Mouse (Mus musculus): ENCODE results near the gene Slc25a48. TPM values are rescaled to one million over a fixed set of nuclear protein-coding genes. Genes with fewer than 3 reads are reported as not detected.

The Slc25a48 gene
- total RNA-seq (2021), result under 1 TPM in 1 of 2 experiments, not detected in 1; 0.08 TPM

DNA sequence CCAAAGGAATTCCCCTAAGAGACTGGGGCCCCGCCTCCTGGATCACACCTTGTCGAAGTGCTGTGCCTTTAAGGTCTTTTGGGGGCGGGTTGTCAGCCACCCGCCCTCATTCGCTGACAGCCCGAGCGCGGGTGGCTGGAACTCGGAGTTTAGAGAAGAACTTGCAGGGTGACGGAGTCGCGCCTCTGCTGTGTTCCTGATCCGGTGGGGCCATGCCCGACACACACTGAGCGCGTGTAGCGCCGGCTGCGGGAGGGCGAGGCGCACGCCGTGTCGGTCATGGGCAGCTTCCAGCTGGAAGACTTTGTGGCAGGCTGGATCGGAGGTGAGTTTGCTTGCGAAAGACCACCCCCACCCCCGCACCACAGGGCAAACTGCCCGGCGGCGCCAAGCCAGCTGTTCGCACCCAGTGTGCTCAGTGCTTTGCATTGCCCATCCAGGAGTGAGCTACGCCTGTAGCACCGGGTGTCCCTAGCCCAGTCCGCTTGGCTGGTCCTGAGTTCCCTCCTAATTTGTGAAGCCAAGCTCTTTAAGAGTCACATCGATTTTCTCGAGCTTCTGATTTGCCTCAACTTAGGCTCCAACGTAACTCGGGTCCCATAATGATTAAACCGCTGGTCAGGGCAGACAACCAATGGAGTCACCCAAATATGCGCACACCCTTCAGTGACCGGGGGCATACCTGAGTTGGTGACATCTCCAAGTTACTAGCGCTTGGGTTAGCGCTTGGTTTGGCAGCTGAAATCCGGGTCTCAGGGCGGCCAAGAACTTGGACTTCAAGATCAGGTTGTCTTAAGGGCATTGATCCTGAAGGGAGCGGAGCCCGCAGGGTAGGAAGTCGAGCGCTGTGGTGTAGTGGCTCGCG is at the start of gene Slc25a48:
TSS of gene Slc25a48 (plus strand) at position 145 of the 865 bp plus-strand sequence.
- intact Hi-C loops (cut with DNase I), result no loop called here
- no peak for DNase-seq (ENCODE audit: low spot score)

DNA sequence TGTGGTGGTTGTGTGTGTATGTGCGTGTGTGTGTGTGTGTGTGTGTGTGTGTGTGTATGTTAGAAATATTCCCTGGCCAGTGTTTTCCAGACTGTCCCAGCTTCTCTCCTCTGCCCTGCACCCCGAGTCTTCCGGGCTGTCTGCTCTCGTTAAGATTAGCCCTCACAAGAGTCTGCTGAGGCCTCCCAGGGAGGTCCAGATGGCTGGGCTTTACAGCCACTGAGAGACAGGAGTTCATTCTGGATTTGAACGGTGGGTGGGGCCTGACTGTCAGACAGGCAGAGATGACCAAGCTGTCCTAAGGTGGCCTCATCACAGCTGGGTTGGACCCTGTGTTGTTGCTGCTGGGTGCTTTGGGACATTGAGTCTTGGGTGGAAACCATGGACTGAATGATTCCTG is 40.6 kb upstream of the Slc25a48 start:
- no peak for DNase-seq (ENCODE audit: low spot score)
- intact Hi-C loops (cut with DNase I), result no loop called here

DNA sequence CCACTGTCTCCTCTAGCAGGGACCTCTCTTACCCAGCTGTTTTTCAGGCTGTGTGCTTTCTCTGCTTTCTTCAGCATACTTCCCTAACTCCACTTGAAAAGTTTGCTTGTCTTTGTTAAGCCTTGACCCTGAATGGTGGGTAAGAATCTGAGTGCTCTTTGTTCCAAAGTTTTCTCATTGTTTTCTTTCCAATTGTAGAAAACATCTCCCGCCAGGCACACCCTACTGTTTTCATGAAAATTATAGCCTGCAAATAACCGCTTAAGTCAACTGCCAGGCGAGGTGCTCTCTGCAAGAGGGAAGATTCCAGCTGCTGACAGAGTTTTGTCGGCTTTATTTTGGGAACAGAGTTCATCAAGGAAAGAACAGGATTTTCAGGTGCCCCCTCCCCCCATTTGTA is 37.0 kb upstream of the Slc25a48 start:
- DNase-seq (ENCODE audit: low spot score), result no peak
- intact Hi-C loops (cut with DNase I), result no loop called here

DNA sequence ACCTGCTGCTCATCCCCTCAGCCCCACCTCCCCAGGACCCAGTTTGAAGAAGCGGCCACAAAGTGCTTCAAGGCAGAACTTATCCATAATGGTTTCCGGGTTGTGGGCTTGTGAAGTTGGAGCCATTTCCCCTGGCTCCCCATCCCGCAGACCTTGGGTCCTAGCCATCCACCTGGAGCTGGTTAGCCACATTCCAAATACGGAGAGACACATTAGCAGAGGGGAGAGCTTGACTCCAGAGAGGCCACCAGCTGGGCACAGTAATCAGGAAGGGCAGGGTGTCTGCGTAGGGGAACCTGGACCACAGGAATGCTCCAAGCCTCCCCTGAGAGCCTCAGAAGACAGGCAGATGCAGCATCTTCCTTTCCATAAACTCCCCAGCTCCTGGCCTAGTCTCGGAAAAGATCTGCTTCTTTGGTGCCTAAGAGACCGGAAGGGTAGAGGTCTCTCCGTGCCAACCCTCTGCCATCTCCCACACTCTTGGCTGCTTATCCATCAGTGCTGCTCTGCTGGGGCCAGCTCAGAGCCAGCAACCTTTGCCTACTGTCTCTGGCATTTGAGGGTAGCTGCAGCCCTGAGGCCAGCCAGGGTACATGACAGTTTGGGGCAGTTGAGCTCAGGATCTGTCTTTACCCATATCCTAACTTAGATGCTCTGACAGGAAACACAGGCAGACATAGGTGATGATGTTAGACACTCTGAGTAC is 34.6 kb upstream of the Slc25a48 start:
- no peak for DNase-seq (ENCODE audit: low spot score)
- intact Hi-C loops (cut with DNase I), result no loop called here

DNA sequence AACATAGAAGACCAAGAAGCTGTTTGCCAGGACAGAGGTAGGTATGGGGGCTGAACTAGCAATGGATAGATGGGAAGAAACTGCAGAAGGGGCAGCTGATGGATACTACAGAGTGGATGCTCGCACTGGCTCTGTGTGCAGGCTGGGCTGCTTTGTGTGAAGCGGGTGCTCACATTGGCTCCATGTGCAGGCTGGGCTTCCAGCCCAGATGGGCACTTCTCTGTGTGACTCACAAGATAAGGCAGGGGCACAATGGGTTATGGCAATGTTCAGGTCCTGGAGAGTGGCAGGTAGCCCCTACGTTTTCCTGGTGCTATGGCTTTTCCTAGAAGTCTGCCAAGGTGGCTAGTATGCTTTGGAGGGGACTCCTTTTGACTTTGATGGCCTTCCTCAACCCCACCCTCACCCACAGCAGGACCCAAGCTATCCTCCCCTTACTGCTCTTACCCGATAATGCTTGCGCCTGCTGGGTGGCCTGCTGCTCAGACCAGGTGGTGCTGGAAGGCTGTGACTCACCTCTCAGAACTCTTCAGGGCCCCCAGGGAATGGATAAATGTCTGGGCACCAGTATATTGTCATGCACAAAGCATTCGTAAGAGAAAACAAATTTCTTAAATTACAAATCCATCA is 33.5 kb upstream of the Slc25a48 start:
- intact Hi-C loops (cut with DNase I), result no loop called here
- DNase-seq (ENCODE audit: low spot score), result no peak

DNA sequence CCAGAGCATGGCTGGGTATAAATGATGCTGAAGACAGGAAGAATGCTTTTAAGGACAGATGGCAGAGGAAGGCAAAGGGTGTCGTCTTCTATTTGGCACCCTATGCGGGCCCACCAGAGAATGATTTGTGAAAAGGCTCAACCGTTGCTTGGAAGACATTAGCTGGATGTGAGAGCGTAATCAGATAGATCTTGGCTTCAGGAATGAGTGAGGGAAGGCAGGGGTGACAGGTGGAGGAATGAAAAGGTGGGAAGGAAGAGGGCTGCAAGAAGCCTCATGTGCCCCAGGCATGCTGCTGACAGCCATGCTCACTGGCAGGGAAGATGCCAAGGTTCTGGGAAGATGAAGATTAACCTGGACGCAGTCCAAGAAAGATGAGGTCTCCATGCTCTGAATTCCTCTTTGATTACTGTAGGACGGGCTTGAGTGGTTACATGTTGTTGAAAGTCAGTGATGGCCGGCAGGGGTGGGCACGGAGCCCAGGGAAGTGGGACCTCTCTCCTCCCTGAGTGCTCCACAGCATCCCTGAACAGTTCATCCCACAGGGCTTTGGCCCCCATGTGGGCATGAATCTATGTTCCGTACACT is 25.8 kb upstream of the Slc25a48 start:
- no peak for DNase-seq (ENCODE audit: low spot score)
- intact Hi-C loops (cut with DNase I), result no loop called here

DNA sequence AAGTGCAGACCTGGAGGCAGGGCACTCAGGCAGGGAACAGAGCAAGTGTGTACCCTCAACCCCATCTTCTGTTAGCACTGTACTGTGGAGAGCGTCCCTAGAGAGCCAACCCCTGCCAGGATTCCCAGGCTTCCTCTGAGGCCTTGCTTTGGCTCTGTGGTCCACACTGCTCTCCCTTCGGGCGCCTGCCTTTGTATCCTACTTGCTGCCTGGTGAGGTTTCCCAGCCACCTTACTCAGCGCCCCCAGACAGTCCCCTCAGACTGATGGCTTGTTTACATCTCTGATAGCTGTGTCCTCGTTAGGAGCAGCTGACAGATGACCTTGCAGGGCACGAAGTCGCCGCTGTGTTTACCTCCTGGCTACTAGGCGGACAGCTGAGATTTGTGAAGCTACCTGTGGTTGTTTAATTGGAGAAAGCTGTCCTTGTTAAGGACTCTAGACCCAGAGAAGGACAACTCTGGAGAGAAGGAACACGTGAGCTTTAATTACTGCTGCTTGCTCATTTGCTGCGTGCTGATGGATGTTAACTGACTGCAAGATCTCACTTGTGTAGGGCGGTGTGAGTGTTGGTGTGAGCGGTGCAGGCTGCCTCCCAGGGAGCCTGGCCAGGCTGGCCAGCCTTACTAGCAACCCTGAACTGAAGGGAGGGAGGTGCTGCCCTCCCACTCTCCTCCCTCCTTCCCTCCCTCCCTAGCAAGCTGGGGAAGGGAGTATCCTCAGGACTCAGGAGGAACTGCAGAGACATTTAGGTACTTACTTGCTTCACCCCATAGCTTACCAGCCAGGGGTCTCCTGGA is 19.3 kb upstream of the Slc25a48 start:
- intact Hi-C loops (cut with DNase I), result no loop called here
- no peak for DNase-seq (ENCODE audit: low spot score)

DNA sequence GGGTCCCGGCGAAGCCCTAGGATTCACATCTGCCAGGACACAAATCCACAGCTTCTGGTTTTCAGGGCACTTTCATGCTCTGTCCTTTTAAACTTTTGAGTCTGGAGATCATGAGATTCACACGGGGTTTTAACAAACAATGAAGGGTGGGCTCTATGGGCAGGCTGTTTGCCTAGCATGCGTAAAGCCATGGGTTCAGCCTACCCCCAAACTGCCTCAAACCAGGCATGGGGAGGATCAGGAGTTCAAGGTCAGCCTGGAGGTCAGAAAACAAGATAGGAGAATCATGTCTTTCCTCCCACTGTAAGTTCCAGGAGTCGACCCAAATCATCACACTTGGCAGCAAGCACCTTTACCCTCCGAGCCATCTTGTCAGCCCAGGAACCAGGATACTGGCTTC is 18.6 kb upstream of the Slc25a48 start:
- intact Hi-C loops (cut with DNase I), result no loop called here
- no peak for DNase-seq (ENCODE audit: low spot score)

DNA sequence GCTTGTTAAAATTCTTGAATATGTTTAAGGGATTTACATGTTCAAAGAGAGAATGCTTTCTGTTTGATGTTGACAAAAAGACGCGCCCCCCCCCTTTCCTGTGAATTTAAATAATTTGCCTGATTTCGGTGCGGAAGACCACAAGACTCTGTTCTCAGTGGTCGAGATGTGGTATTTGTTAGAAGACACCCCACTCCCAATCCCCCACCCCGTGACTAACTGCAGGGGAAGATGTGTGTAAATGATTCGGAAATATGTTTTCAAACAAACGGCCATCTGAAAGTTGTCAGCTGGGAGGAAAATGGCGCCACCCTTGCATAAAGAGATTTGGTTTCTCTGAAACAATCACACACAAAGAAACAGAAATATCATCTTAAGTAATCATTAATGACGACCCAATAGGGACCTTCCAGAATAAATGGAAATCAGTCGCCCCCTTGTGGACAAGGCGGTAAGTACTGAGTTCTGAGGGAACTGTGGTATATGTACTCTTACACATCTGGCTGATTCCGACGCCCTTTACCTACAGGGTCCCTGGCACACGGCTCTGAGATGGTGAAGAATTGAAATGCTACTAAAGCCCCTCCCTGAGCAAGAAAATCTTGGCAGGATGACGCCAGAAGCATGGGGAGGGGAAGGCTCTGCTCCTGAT is 16.0 kb upstream of the Slc25a48 start:
- intact Hi-C loops (cut with DNase I), result loop anchor here (5.0 kb wide), 1 partner anchor 95 kb away; no protein-coding TSS in a partner anchor
- no peak for DNase-seq (ENCODE audit: low spot score)

DNA sequence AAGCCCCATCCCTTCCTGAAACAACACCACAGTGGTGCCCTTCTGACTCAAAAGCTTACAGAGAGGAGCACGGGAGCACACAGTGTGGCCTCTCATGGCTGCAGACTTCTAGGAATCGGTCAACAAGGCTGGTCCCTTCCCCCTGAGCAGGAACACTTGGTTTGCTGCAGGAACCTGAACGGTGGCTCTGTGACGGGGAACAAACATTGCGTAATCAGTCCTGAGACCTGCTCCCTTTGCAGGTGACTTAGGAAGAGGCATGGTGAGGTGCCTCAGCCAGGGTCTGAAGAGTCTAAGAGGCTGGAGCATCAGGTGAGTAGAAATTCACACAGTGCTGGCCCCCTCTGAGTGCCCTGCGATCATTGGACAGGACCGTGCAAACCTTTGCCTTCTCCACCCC is 12.2 kb upstream of the Slc25a48 start:
- no peak for DNase-seq (ENCODE audit: low spot score)
- intact Hi-C loops (cut with DNase I), result loop anchor here (5.0 kb wide), 1 partner anchor 229 kb away; no protein-coding TSS in a partner anchor

DNA sequence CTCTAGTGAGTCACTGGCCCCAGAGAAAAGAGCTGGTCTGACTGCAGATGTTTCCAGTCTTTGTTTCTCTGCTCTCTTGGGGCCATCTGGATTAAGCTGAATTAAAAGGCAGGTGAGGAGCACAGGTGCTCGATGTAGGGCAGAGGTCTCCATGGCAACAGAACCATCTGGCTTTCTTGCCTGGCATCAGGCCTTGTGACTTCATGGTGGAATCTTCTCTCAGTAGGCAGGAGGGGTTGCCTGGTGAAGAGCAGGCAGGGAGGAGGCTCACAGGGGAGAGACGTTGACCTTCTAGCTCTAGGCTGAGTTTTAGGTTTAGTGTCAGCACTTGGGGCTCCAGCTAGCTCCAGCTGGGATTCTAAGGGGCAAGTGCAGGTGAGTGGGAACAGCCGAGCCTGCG is 11.8 kb upstream of the Slc25a48 start, which contains the start of gene Gm3045:
TSS of gene Gm3045 (plus strand) at position 230 of the 400 bp plus-strand sequence.
- DNase-seq (ENCODE audit: low spot score), result no peak
- intact Hi-C loops (cut with DNase I), result loop anchor here (5.0 kb wide), 1 partner anchor 229 kb away; no protein-coding TSS in a partner anchor

DNA sequence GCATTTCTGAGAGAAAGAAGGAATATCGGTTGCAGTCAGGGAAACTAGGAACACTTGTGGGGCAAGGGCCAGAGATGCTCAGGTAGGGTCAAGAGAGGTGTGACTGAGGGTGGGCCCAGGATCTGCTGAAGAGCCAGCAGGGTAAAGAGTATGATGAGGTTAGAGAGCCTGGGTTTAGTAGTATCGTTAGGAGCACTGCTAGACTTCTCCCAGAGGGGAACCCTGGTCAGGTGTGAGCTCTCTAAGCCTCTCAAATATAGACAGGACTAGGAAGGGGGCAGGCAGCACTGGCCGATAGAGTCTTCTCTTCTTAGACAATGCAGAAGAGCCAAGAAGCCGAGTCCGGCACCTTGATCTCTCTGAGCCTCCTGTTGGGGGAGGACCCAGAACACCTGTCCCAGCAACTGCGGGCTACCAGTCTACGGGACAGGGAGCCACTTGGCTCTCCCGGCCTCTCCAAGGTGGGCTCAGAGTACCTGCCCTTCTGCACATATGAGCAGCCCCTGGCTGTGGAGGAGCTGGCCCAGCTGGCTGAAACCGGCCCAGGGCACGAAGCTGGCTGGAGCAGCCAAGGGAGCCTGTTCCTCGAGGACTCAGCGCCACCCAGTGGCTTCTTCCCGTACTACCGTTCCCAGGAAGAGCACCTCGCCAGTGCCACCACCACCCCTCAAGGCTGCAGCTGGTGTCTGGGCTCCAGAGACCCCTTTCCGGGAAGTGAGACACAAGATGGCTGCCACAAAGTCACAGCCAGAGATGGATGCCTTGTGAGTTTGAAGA is 9.2 kb upstream of the Slc25a48 start:
- intact Hi-C loops (cut with DNase I), result loop anchor here (1.0 to 5.0 kb wide), 2 partner anchors 150 to 232 kb away; no protein-coding TSS in a partner anchor
- DNase-seq (ENCODE audit: low spot score), result no peak

DNA sequence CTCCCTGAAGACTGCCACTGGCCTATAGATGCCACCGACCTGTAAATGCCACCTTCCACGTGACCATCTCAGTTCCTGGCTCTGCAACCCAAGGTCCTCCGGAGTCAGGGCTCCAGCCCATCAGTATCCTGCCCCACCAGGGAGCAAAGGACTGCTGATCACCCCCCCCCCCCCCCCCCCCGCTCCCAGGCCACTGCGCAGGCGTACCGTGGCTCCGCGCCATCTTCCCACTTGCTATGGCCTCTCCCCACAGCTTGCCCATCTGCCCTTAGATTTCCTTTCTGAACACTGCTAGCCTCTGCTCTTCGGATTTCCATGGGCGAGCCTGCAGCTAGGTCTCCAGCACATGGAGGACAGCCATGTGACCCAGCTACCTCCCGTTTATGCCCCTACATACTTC is 5.7 kb upstream of the Slc25a48 start:
- no peak for DNase-seq (ENCODE audit: low spot score)
- intact Hi-C loops (cut with DNase I), result no loop called here

DNA sequence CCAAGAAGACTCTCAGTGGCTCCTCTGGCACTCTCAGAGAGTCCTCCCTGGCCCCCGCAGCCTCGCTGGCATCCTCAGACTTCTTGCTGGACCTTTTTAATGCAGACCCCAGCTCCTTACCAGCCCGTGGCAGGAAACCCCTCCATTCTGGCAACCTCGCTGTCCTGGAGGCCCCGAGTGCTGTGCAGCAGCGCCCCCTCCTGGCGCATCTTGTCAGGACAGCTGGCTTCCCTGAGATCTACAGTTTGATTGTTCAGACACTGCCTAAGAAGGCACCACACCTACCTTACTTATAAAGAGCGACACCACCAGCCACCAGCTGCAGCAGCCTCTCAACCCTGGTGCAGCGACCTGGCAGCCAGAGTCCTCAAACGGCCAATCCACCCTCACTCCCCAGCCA is 4.7 kb upstream of the Slc25a48 start:
- intact Hi-C loops (cut with DNase I), result no loop called here
- no peak for DNase-seq (ENCODE audit: low spot score)

DNA sequence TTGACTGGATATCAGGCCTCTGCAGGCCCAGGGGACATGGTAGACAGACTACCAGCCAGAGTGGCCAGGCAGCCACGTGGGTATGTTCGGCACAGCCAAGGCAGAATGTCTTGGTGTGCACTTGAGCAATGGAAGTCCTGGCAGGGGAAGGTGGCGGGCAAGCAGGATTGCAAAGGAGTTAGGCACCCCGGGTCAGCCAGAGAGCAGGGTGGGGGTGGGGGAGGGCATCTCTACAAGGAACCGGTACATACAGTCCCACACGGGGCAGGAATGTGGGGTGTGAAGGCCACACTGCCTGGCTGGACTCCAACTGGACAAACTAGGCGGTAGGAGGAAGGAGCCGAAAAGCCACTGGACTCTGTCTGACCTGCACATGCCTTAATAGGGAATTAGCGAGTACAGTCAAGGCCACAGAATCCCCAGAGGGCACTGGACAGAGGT is 3.8 kb upstream of the Slc25a48 start:
- DNase-seq (ENCODE audit: low spot score), result no peak
- intact Hi-C loops (cut with DNase I), result no loop called here

DNA sequence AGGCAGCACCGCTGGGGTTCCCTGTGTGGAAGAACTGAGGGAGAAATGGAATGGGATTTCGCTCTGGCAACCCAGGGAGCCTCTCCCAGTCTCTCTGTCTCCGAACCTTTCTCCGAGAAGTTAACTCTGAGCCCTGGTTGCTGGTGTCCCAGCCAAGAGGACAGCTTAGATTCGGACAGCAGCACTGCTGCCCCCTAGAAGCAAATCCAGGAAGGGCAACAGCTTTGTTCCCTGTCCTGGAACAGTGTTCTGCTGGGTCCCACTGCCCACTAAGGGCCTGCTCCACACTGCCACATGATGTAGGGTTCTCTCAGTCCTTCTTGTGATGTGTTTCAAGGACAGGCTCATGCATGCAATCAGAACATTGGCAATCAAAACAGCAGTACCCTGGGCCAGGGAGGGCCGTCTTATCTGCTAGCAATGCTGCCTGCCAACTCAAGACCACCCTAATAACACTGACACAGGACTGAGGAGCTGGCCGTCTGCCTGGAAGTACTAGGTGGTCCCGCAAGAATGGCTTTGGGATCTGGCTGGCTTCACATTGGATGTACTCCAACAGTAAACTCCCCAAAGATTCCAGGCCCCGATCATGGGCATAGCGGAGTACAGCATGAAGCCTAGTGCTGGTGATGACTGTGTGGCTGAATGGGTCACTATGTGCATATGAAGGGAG is 2.4 kb upstream of the Slc25a48 start:
- intact Hi-C loops (cut with DNase I), result no loop called here

DNA sequence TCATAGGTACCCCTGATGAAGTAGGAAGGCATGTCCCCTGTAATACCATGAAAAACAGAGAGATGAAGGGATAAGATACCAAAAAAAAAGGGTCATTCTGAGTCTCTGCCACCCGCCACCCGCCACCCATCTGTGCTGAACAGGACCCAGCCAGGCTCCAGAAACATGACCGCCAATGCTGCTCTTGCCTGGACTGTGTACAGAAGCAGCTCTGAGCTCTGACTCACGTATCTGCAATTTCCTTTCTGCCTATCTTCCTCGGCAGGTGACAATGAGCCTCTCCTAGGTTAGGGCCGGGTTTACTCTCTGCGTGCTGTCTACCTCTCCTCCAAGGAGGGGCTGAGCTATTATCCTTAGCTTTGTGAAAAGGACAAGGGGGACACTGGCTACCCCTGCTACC is 5.3 kb downstream of the Slc25a48 start:
- intact Hi-C loops (cut with DNase I), result no loop called here
- no peak for DNase-seq (ENCODE audit: low spot score)

More for the DNA sequence above, 2.4 kb upstream of the Slc25a48 start:
- no peak for DNase-seq (ENCODE audit: low spot score)

DNA sequence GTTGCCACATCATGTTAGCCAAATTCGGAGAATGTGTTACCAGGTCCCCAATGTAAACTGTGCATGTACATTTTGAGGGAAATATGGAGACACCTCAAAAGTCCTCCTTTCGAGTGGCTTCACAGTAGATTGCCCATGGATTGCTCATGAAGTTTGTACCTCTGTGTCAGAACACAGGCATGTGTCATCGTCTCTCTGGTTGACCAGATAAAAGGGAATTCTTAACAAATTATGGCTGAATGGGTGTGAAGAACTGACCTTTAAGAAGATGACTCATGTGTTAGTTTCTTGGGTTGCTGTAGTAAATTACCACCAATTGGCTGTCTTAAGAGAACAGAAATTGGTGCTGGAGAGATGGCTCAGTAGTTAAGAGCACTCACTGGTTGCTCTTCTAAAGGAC is 6.0 kb downstream of the Slc25a48 start:
- intact Hi-C loops (cut with DNase I), result no loop called here
- DNase-seq (ENCODE audit: low spot score), result no peak
